Mouse (Mus musculus): ENCODE results near the gene Zbtb17. TPM values are rescaled to one million over a fixed set of nuclear protein-coding genes. Genes with fewer than 3 reads are reported as not detected.

Zbtb17 gene
- total RNA-seq, 2 experiments from 2014 or later = 41.1 to 42.4 TPM

Other genes starting within 250 kb of the Zbtb17 start
- gene Rsg1, start 230.7 kb upstream of the Zbtb17 start, total RNA-seq (2021) = 1 to 10 TPM; 3.2 to 3.3 TPM
- 10 to 100 TPM; 14.6 to 15.3 TPM for gene Arhgef19, start 205.2 kb upstream of the Zbtb17 start, total RNA-seq (2021)
- gene Epha2, start 143.4 kb upstream of the Zbtb17 start, total RNA-seq (2021) = 1 to 10 TPM; 1.4 to 1.5 TPM
- 1 to 10 TPM; 3.1 TPM for gene Fam131c, start 76.4 kb upstream of the Zbtb17 start, total RNA-seq (2021)
- not detected for gene Clcnka, start 45.9 kb upstream of the Zbtb17 start, total RNA-seq (2021)
- under 1 TPM in 1 of 2 experiments, not detected in 1; 0.84 TPM for gene Clcnkb, start 28.6 kb upstream of the Zbtb17 start, total RNA-seq (2021)
- under 1 TPM; 0.18 to 0.47 TPM for gene Hspb7, start 23.9 kb upstream of the Zbtb17 start, total RNA-seq (2021)
- gene Srarp, start 8.5 kb upstream of the Zbtb17 start, total RNA-seq (2021) = 1 to 10 TPM; 4.2 to 5.2 TPM
- 10 to 100 TPM; 50.8 to 72.8 TPM for gene Spen, start 93.9 kb downstream of the Zbtb17 start, total RNA-seq (2021)
- gene Fblim1, start 161.4 kb downstream of the Zbtb17 start, total RNA-seq (2021) = 1 to 10 TPM in 1 of 2 experiments, under 1 TPM in 1; 0.68 to 1.2 TPM
- gene Tmem82, start 174.0 kb downstream of the Zbtb17 start, total RNA-seq (2021) = 1 to 10 TPM in 1 of 2 experiments, under 1 TPM in 1; 0.35 to 1.3 TPM
- gene Slc25a34, start 179.2 kb downstream of the Zbtb17 start, total RNA-seq (2021) = 1 to 10 TPM; 3.0 to 4.3 TPM
- gene Plekhm2, start 220.2 kb downstream of the Zbtb17 start, total RNA-seq (2021) = 10 to 100 TPM; 90.7 to 91.7 TPM
- 1 to 10 TPM in 1 of 2 experiments, not detected in 1; 2.9 TPM for gene Rsc1a1, start 240.9 kb downstream of the Zbtb17 start, total RNA-seq (2021)

Data from left cerebral cortex, postnatal 36 days (tissue).